Mouse (Mus musculus): ENCODE measurements around the gene Morc3.

Gene Morc3

DNA sequence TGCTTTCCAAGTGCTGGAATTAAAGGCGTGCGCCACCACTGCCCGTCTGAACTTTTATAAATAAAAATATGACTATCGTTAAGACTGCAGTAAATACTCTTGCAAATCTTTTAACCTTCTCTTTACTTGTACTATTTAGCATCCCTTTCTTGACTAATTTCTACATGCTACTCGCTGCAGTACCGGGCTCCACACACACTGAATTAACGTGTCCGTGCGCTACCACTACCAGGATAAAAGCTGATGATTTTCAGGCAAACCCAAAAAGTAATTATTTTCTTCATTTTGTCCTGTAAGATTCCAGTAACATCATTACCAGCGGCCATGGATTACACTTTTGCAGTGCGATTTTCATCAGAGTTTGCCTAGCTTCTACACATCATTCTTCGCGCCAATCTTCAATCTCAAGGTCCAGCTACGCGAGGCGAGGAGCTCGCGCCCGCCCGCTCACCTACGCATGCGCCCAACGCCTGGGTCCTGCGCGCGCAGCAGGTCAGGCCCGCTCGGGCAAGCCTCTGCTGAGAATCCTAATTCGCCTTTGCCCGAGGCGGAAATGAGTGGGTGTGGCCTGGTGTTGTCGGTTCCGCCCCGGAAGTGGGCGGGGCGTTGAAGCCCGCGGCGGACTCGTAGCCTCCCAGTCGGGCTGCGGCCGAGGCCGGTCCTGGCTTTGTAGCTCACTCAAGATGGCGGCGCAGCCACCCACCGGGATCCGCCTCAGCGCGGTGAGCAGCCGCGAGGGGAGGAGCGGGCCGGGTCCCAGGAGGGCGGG lies at the start of gene Morc3:
Morc3 (plus strand) TSS at position 495 of the 769 bp plus-strand sequence.
- in situ Hi-C loops (cut with MboI; ENCODE audit: unreplicated experiment in 2 of 2) = no loop called here

- in situ Hi-C loops (cut with MboI; ENCODE audit: unreplicated experiment in 2 of 2) = no loop called here
Measured at GRCm38 (mm10) chr16:93784175-93784574, 47.7 kb upstream of the Morc3 start.

DNA sequence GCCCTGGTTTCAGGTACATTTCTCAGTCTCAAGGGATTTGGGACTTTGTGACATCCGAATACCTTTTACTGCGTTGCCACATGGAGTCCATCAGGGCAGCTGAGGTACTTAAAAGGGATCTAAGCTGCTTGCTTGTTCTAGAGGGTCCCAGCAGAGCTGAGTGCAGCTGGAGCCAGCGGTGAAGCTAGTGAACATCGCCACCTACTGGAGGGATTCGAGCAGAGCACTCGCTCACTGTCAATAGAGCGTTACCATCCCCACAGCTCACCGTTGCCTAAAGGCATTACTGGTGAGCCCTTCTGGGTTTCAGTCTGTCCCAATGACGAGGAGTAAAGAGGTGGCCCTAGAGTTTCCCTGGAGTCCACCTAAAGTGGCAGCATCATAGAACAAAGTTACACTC lies 46.1 kb upstream of the Morc3 start:
- in situ Hi-C loops (cut with MboI; ENCODE audit: unreplicated experiment in 2 of 2) = no loop called here

- in situ Hi-C loops (cut with MboI; ENCODE audit: unreplicated experiment in 2 of 2) = no loop called here
Measured at GRCm38 (mm10) chr16:93788388-93788787, 43.5 kb upstream of the Morc3 start.

GRCm38 (mm10) chr16:93788881-93789280 lies 43.0 kb upstream of the Morc3 start:
- in situ Hi-C loops (cut with MboI; ENCODE audit: unreplicated experiment in 2 of 2) = no loop called here

DNA sequence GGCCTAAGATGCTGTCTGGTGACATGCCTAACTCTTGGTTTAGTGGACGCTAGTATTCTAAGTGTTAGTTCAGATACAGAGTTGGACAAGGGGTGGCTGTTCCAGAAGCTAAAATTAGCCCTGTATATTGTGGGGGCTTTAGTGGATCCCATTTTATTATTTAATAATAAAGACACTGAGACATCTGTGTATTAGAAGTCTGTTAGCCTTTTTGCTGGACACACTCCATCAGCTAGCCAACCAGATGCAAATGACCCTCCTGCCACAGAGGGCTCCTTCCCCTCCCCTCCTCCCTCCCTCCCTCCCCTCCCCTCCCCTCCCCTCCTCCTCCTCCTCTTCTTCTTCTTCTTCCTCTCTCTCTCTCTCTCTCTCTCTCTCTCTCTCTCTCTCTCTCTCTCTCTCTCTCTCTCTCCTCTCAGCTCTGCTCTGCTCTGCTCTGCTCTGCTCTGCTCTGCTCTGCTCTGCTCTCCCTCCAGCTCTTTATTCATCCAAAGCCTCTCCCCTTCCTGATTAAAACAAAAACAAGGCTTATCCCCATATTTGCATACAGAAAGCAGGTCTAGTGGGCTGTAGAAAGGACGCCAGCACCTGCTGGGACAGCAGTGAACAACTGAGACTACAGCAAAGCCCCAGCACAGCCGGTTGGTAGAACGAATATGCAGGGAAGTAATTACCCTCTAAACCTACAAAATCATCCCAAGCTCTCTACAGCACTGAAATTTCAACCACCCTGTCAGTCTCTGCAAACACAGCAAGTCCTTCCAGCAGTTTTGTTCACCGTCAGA lies 41.8 kb upstream of the Morc3 start:
- in situ Hi-C loops (cut with MboI; ENCODE audit: unreplicated experiment in 2 of 2) = no loop called here

- in situ Hi-C loops (cut with MboI; ENCODE audit: unreplicated experiment in 2 of 2) = no loop called here
Measured at GRCm38 (mm10) chr16:93792981-93793630, 38.8 kb upstream of the Morc3 start.

DNA sequence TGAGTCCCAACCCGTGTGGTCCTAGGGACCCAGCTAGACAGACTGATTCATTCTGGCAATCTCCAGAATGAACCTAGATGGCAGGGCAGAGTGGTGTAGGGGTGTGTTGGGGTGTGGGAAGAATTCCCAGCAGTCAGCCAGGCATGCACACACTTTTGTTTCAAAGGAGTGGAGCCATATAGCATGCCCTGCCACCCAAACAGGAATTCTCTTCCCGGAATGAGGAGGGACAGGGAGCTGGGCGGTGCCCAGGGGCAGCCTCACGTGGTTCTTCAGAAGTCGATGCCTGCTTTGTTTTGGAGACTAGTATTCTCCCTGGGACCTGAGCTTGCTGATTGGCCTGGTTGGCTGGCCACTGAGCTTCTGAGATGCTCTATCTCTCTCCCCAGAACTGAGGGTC lies 37.1 kb upstream of the Morc3 start:
- in situ Hi-C loops (cut with MboI; ENCODE audit: unreplicated experiment in 2 of 2) = no loop called here

GRCm38 (mm10) chr16:93795391-93795790 lies 36.5 kb upstream of the Morc3 start:
- in situ Hi-C loops (cut with MboI; ENCODE audit: unreplicated experiment in 2 of 2) = no loop called here

DNA sequence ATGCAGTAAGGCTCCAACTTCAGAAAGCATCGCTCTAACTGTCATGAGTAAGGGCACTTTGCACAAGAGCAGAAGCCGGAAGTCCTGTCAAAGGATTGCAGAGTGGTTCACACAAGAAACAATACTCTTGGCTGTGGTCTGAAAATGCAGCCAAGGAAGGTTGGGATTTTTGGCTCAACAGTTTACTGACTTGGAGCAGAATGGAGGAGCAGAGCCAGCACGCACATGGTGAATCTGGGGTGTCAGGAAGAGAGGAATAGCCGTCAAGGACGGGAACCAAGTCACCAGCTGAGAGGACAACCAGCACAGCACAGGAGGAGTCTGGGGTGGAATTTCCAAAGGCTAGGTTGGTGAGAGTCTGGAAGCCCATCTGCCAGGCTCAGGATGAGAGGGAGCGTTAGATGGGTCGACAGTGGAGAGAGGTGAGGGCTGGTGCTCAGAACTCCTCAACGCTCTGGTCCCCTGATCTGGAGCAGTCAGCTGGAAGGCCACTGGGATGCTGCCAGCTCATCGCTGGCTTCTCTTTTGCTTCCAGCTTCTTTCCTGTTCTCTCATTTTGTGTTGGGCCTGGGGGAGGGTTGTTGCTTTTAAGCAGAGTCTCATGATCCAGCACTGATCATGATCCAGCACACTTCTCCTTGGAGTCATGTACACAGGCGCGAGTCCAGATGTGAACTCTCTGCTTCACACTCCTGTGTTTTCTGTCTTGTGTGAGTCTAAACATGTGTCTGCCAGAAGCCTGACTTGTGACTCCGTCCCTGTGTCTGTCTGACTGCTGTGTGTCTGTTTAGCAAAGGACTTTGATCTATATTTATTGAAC lies 34.7 kb upstream of the Morc3 start:
- in situ Hi-C loops (cut with MboI; ENCODE audit: unreplicated experiment in 2 of 2) = no loop called here

DNA sequence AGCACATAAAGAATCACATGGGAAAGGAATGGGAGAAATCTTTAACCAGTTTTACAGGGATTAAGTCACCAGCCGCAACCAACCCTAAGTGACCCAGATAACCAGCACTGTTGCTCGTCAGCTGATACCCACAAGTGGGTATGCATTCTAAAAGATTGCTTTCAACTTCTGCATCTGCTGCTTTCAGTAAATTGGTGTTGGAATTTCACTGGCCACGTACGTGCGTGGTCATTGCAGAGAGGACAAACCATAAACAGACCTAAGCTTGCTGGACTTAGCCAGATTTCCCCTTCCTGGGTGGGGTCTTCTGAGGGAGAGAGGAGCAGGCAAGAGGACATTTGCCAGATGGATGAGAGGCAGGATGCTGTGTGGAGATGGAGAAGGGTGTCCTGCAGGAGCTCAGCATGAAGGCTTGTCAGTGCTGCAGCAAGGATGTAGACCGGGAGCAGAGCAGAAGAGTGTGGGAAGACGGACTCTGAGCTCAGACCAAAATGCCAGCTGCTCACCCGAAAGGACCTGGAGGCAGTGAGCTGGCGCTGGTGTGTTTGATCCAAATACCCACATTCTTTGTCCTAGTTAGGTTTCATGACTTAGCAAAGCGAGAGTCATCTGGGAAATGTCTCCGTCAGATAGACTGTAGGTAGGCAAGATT lies 34.0 kb upstream of the Morc3 start:
- in situ Hi-C loops (cut with MboI; ENCODE audit: unreplicated experiment in 2 of 2) = no loop called here

DNA sequence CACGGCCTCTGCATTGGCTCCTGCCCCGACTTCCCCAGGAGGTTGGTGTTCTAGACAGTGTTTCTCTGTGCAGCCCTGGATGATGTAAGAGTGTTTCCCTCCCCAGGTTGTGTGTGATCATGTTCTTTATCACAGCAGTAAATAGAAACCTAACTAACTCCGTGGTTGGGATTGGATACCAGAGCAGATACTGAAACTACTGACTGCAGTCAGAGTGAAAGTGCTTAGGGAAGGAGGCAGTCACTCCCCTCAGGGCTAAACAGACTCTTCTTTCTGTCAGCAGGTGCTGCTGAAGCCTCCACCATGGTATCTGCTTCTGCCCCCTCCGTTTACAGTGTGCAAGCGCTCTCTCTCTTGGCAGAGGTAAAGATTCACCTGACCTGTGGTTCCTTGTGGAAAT lies 33.3 kb upstream of the Morc3 start:
- in situ Hi-C loops (cut with MboI; ENCODE audit: unreplicated experiment in 2 of 2) = no loop called here

DNA sequence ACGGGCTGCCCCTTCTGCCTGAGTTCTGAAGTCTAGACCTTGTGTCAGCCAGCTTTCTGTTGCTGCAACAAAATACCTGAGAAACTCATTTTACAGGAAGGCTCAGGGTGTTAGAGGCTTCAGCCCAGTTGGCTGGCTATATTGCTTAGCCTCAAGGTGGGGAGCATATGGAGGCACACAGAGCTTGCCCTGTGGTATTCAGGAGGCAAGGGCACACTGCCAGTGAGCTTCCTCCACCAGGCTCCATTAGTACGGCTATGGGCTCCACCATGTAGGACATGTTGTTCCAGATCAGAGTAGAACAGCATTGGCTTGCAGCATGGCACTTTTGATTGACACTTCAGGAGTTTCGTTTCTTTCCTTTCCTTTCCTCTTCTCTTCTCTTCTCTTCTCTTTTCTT lies 32.9 kb upstream of the Morc3 start:
- in situ Hi-C loops (cut with MboI; ENCODE audit: unreplicated experiment in 2 of 2) = no loop called here

- in situ Hi-C loops (cut with MboI; ENCODE audit: unreplicated experiment in 2 of 2) = no loop called here
Measured at GRCm38 (mm10) chr16:93799936-93800335, 32.0 kb upstream of the Morc3 start.

DNA sequence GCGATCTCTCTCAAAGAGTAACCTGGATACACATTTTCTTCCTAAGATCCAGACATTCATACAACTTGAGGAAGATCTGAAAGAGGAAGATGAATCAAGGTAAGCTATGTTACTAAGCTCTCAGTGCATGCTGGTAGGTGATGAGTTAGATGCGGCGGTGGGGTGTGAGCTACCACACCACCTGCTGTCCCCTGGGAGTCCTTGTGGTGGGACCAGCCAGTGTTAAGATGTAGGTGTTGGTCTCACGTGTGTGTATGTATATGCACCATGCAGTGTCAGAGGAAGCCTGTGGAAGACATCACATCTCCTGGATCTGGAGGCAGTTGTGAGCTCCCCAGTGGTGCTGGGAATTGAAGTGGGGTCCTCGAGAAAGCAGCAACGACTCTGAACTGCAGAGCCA lies 24.8 kb upstream of the Morc3 start:
- in situ Hi-C loops (cut with MboI; ENCODE audit: unreplicated experiment in 2 of 2) = no loop called here

DNA sequence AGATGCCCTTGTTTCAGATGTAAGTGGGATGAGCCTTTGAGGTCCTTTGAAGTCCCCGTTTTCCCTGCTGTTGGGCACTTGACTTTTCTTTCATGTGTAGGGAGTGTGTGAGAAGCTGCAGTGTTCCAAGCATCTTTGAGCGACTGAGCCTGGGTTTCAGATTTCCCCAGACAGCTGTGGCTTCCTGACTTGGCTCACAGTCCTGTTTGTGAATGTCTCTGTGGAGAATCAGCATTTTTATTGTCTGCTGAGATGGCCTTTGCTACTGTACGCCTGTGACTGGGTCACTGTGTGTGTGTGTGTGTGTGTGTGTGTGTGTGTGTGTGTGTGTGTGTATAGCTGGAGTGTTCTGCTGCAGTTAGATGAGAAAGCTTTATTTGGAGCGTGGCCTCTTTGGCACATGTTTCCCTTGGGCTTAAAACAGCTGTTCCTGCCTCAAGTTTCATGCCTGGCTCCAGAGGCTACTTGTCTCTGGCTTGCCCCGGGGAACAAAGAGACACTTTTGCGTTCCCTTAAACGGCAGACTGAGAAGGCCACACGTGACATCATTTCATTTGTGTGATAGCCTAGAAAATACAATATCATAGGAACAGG lies 23.9 kb upstream of the Morc3 start:
- in situ Hi-C loops (cut with MboI; ENCODE audit: unreplicated experiment in 2 of 2) = no loop called here

- in situ Hi-C loops (cut with MboI; ENCODE audit: unreplicated experiment in 2 of 2) = no loop called here
Measured at GRCm38 (mm10) chr16:93815856-93816736, 15.8 kb upstream of the Morc3 start.

GRCm38 (mm10) chr16:93816861-93817260 lies 15.1 kb upstream of the Morc3 start:
- in situ Hi-C loops (cut with MboI; ENCODE audit: unreplicated experiment in 2 of 2) = no loop called here

DNA sequence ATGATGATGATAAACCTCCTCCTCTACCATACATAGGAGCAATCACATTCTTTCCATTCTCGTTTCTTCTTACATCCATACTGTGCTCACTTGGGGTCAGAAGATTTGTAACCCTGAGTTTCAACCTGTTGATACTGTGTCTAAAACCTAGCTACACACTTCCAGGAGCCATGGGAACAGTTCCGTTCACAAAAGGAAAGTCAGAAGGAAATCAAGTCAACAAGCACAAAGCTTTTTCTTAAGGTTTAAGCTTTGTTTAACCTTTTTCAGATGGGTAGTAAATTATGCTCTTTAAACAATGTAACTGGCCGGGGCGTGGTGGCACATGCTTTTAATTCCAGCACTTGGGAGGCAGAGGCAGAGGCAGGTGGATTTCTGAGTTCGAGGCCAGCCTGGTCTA lies 14.6 kb upstream of the Morc3 start:
- in situ Hi-C loops (cut with MboI; ENCODE audit: unreplicated experiment in 2 of 2) = no loop called here
